ENCODE assay signal across 8 mouse cellular contexts in the genomic region with DNA sequence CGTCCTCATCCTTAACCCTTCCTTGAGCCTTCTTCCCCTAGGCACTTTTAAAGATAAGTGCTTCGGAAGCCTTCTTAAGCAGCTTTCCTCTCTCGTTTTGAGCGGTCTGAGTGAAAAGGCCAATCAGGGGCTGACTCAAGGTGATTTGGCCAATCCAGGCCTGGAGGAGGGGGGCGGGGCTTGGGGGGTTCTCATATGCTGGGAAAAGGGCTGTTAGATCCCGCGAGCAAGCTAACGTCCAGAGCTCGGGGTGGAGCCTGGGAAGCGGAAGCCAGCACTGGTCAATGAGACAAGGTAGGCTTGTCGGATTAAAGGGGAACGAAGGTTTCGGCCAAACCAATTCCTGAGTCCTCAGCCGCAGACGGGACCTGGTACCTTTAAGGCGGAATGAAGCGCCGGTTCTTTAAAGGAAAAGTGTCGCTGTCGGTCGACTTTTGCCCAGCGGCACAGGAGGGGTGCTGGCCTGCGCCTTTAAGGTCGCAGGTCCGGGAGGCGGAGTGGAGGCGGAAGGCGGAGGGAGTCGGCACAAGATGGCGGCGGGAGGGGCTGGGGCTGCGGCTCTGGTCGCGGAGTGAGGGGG. TPM values are rescaled to one million over a fixed set of nuclear protein-coding genes. Genes with fewer than 3 reads are reported as not detected.
DNase-seq lines count a peak whose midpoint lies in the region; ATAC-seq lines count a peak whose summit lies in the region.

A gene (plus strand): TSS at position 229 of the 580 bp plus-strand sequence.
A gene (plus strand): TSS at position 234 of the 580 bp plus-strand sequence.

- H3K4me1 ChIP-seq in forebrain, embryonic 14.5 days (ENCODE audit: control insufficient read depth, insufficient read depth, low read length), result peaks cover 24% of the 10 kb centered on the region
- H3K4me1 ChIP-seq in neural tube, embryonic 15.5 days, result peaks cover 79% of the 10 kb centered on the region

- H3K36me3 ChIP-seq in forebrain, embryonic 14.5 days (ENCODE audit: control insufficient read depth, insufficient read depth, low read length), result peaks cover 41% of the 10 kb centered on the region
- H3K36me3 ChIP-seq in neural tube, embryonic 15.5 days, result peaks cover 43% of the 10 kb centered on the region

- peak within 1 kb of the TSS; percentile 55 for H3K4me3 ChIP-seq in forebrain, embryonic 14.5 days (ENCODE audit: low read depth, low read length)
- H3K4me3 ChIP-seq in neural tube, embryonic 15.5 days (replicated peaks), result peak within 1 kb of the TSS; percentile 54

- no peaks in the 10 kb centered on the region for H3K27me3 ChIP-seq in forebrain, embryonic 14.5 days (replicated peaks; ENCODE audit: control insufficient read depth, insufficient read depth, low read length)
- H3K27me3 ChIP-seq in neural tube, embryonic 15.5 days (replicated peaks), result no peaks in the 10 kb centered on the region

- H3K4me2 ChIP-seq in forebrain, embryonic 14.5 days (ENCODE audit: low read length), result peak within 1 kb of the TSS; percentile 63
- H3K4me2 ChIP-seq in neural tube, embryonic 15.5 days, result peak within 1 kb of the TSS; percentile 79

- peak within 1 kb of the TSS; percentile 61 for H3K9ac ChIP-seq in forebrain, embryonic 14.5 days (ENCODE audit: low read length)
- H3K9ac ChIP-seq in neural tube, embryonic 15.5 days (replicated peaks), result peak within 1 kb of the TSS; percentile 49

- DNase-seq in ES-CJ7 (ENCODE audit: low read depth, low spot score), result peak; percentile 99
- peak; percentile 97 for DNase-seq in cerebellum, adult 11 months
- peak; percentile 98 for DNase-seq in forebrain, embryonic 14.5 days (ENCODE audit: low spot score)
- peak; percentile 93 for DNase-seq in heart, postnatal 14 days
- peak; percentile 96 for DNase-seq in layer of hippocampus, adult 11-12 months (ENCODE audit: low spot score)
- peak; percentile 98 to 99 for DNase-seq in lung, adult 18-20 months
- peak; percentile 98 for DNase-seq in testis, postnatal 14 days (ENCODE audit: low spot score)

- intact Hi-C loops in heart, postnatal 14 days (cut with DNase I), result no loop called here

- under 1% methylated on average over 31 of the region's 34 CpGs for WGBS in forebrain, embryonic 14.5 days
- under 1% methylated on average over 34 of the region's 34 CpGs for whole genome bisulfite sequencing in neural tube, embryonic 15.5 days

- ATAC-seq in forebrain, embryonic 14.5 days, result peak; percentile 92
- ATAC-seq in neural tube, embryonic 15.5 days (ENCODE audit: low FRiP score), result peak; percentile 89

- no peaks in the 10 kb centered on the region for H3K9me3 ChIP-seq in forebrain, embryonic 14.5 days (replicated peaks; ENCODE audit: control insufficient read depth, low read length)
- no peaks in the 10 kb centered on the region for H3K9me3 ChIP-seq in neural tube, embryonic 15.5 days (replicated peaks)

- H3K27ac ChIP-seq in forebrain, embryonic 14.5 days (ENCODE audit: low read depth, low read length), result peak within 1 kb of the TSS; percentile 76
- H3K27ac ChIP-seq in neural tube, embryonic 15.5 days (replicated peaks), result peak within 1 kb of the TSS; percentile 88

RNA-seq across cellular contexts. Expression of the first gene that starts in this region (rescaled TPM):
- 14.1 and 17.7 TPM in 2 replicates for polyA plus RNA-seq in forebrain, embryonic 14.5 days (2014; fragmentation: Nextera tagmentation; extraction: Ambion mirVana)
- 100 to 1,000 TPM in 1 of 2 experiments, 10 to 100 TPM in 1; 92.8 to 100 TPM for total RNA-seq in heart, postnatal 14 days (2021)
- polyA plus RNA-seq in neural tube, embryonic 15.5 days (2015; fragmentation: Nextera tagmentation; extraction: Ambion mirVana), result 35.3 and 51.3 TPM in 2 replicates

RNA-seq across cellular contexts. Expression of the second gene that starts in this region (rescaled TPM):
- polyA plus RNA-seq in forebrain, embryonic 14.5 days (2014; fragmentation: Nextera tagmentation; extraction: Ambion mirVana), result 12.3 and 12.6 TPM in 2 replicates
- 10 to 100 TPM; 16.8 to 20.3 TPM for total RNA-seq in heart, postnatal 14 days (2021)
- 13.7 and 15.8 TPM in 2 replicates for polyA plus RNA-seq in neural tube, embryonic 15.5 days (2015; fragmentation: Nextera tagmentation; extraction: Ambion mirVana)

Comparison
In these comparisons a context has a peak if more than half of its experiments do, and no peak if none do; other contexts are left out.
1. Peak in every context shown above with its lines: DNase-seq, ATAC-seq, H3K4me3 ChIP-seq and H3K27ac ChIP-seq.